Comparison of ENCODE assay signal across 28 mouse cellular contexts in genomic region chr17:69237172-69237571, GRCm38 (mm10).
DNase-seq lines count a peak whose midpoint lies in the region; ATAC-seq and TF ChIP-seq lines count a peak whose summit lies in the region.
"Had no signal": no experiment of that assay in that cellular context is flagged by ENCODE, and none has a peak within 500 bp of the region (broad histone marks: within the 10 kb centered on the region; RNA-seq: fewer than 3 reads in every experiment).

No protein-coding gene starts in this region.

- H3K36me3 ChIP-seq in forebrain, embryonic 13.5 days (ENCODE audit: poor library complexity, severe bottlenecking): no peaks in the 10 kb centered on the region
- peaks cover 5% of the 10 kb centered on the region; the same call in 1 of the 2 replicates for H3K36me3 ChIP-seq in forebrain, embryonic 14.5 days (ENCODE audit: control insufficient read depth, insufficient read depth, low read length)
- H3K36me3 ChIP-seq in hindbrain, embryonic 16.5 days (ENCODE audit: control insufficient read depth, insufficient read depth, low read length): no peaks in the 10 kb centered on the region
- peaks cover 4% of the 10 kb centered on the region; the same call in 1 of the 2 replicates for H3K36me3 ChIP-seq in hindbrain, embryonic 13.5 days
- no peaks in the 10 kb centered on the region for H3K36me3 ChIP-seq in midbrain, embryonic 15.5 days (replicated peaks)
- 0 out of 2 replicates have a peak, but pooled peaks cover 3% of the 10 kb centered on the region for H3K36me3 ChIP-seq in midbrain, postnatal 0 days (ENCODE audit: insufficient read depth, low read length)
- H3K36me3 ChIP-seq in embryonic facial prominence, embryonic 13.5 days: peaks cover 23% of the 10 kb centered on the region
- H3K36me3 ChIP-seq: intestine, embryonic 15.5 days; liver, embryonic 12.5 days had no signal

- H3K9ac ChIP-seq in forebrain, embryonic 13.5 days: no peak overlapping the region
- no peak overlapping the region for H3K9ac ChIP-seq in forebrain, embryonic 14.5 days (ENCODE audit: low read length)
- H3K9ac ChIP-seq in hindbrain, embryonic 16.5 days (ENCODE audit: low read depth, low read length): no peak overlapping the region
- no peak overlapping the region for H3K9ac ChIP-seq in hindbrain, embryonic 13.5 days
- no peak overlapping the region for H3K9ac ChIP-seq in midbrain, embryonic 15.5 days
- no peak overlapping the region for H3K9ac ChIP-seq in midbrain, postnatal 0 days (replicated peaks; ENCODE audit: low read length, poor library complexity, severe bottlenecking)
- no peak overlapping the region for H3K9ac ChIP-seq in embryonic facial prominence, embryonic 13.5 days
- H3K9ac ChIP-seq: embryonic facial prominence, embryonic 15.5 days; heart, embryonic 15.5 days; intestine, embryonic 15.5 days; liver, embryonic 12.5 days; liver, postnatal 0 days; neural tube, embryonic 12.5 days had no signal

- H3K4me2 ChIP-seq in forebrain, embryonic 13.5 days: no peak overlapping the region
- H3K4me2 ChIP-seq in forebrain, embryonic 14.5 days (ENCODE audit: low read length): no peak overlapping the region
- no peak overlapping the region for H3K4me2 ChIP-seq in hindbrain, embryonic 16.5 days (ENCODE audit: low read length)
- H3K4me2 ChIP-seq in hindbrain, embryonic 13.5 days: no peak overlapping the region
- H3K4me2 ChIP-seq in midbrain, embryonic 15.5 days: no peak overlapping the region
- H3K4me2 ChIP-seq in midbrain, postnatal 0 days (ENCODE audit: low read depth, low read length, poor library complexity, severe bottlenecking): no peak overlapping the region
- H3K4me2 ChIP-seq in embryonic facial prominence, embryonic 13.5 days: no peak overlapping the region
- H3K4me2 ChIP-seq: embryonic facial prominence, embryonic 15.5 days; heart, embryonic 15.5 days; intestine, embryonic 15.5 days; liver, embryonic 12.5 days; neural tube, embryonic 12.5 days had no signal

- no peaks in the 10 kb centered on the region for H3K27me3 ChIP-seq in forebrain, embryonic 13.5 days
- H3K27me3 ChIP-seq in forebrain, embryonic 14.5 days (replicated peaks; ENCODE audit: control insufficient read depth, insufficient read depth, low read length): no peaks in the 10 kb centered on the region
- no peaks in the 10 kb centered on the region for H3K27me3 ChIP-seq in hindbrain, embryonic 16.5 days (replicated peaks; ENCODE audit: control insufficient read depth, insufficient read depth, low read length)
- H3K27me3 ChIP-seq in hindbrain, embryonic 13.5 days: no peaks in the 10 kb centered on the region
- no peaks in the 10 kb centered on the region for H3K27me3 ChIP-seq in midbrain, embryonic 15.5 days (replicated peaks)
- H3K27me3 ChIP-seq in midbrain, postnatal 0 days (ENCODE audit: insufficient read depth, low read length): no peaks in the 10 kb centered on the region
- no peaks in the 10 kb centered on the region for H3K27me3 ChIP-seq in embryonic facial prominence, embryonic 13.5 days
- H3K27me3 ChIP-seq: embryonic facial prominence, embryonic 15.5 days; heart, embryonic 15.5 days; intestine, embryonic 15.5 days; liver, embryonic 12.5 days; neural tube, embryonic 12.5 days; Patski had no signal

- no peak for DNase-seq in forebrain, embryonic 14.5 days (ENCODE audit: low spot score)
- DNase-seq in midbrain, postnatal 0 days (ENCODE audit: low spot score): no peak
- DNase-seq: adrenal gland, postnatal 14 days; cerebellum, adult 11 months; cerebellum, adult 9-10 months; cerebellum, postnatal 36 days; gastrocnemius, postnatal 10 days; kidney, adult 2 months; layer of hippocampus, postnatal 36 days; left cerebral cortex, postnatal 4 days; liver, postnatal 0 days; lung, postnatal 36 days; retina, postnatal 1 day; right cerebral cortex, postnatal 14 days; thymus, postnatal 4 days had no signal

- 100% methylated on average over 3 of the region's 3 CpGs for WGBS in forebrain, embryonic 13.5 days
- WGBS in forebrain, embryonic 14.5 days: 93% methylated on average over 3 of the region's 3 CpGs
- 93% methylated on average over 3 of the region's 3 CpGs for WGBS in hindbrain, embryonic 16.5 days
- 92% methylated on average over 3 of the region's 3 CpGs for WGBS in hindbrain, embryonic 13.5 days
- WGBS in midbrain, embryonic 15.5 days: 96% methylated on average over 3 of the region's 3 CpGs
- 96% methylated on average over 3 of the region's 3 CpGs for WGBS in midbrain, postnatal 0 days
- WGBS in embryonic facial prominence, embryonic 13.5 days: 95% methylated on average over 3 of the region's 3 CpGs

- ATAC-seq in forebrain, embryonic 13.5 days: peak; percentile 27; the same call in 1 of the 2 replicates
- no peak for ATAC-seq in forebrain, embryonic 14.5 days
- ATAC-seq in hindbrain, embryonic 16.5 days: peak; percentile 19; the same call in 1 of the 2 replicates
- ATAC-seq in hindbrain, embryonic 13.5 days (ENCODE audit: low FRiP score): no peak
- ATAC-seq in midbrain, embryonic 15.5 days (replicated peaks): 0 out of 2 replicates have a peak, but pooled peaks have one; percentile 37
- ATAC-seq in midbrain, postnatal 0 days (ENCODE audit: low FRiP score): no peak
- ATAC-seq in embryonic facial prominence, embryonic 13.5 days (ENCODE audit: insufficient number of reproducible peaks, insufficient read depth, low FRiP score, low TSS enrichment, low read depth): peak; percentile 69; the same call in 1 of the 2 replicates
- ATAC-seq: hindbrain, postnatal 0 days; intestine, embryonic 15.5 days; liver, embryonic 12.5 days; liver, postnatal 0 days; Patski had no signal

- H3K9me3 ChIP-seq in forebrain, embryonic 13.5 days (replicated peaks): no peaks in the 10 kb centered on the region
- H3K9me3 ChIP-seq in forebrain, embryonic 14.5 days (replicated peaks; ENCODE audit: control insufficient read depth, low read length): no peaks in the 10 kb centered on the region
- H3K9me3 ChIP-seq in hindbrain, embryonic 16.5 days (ENCODE audit: control insufficient read depth, low read length): no peaks in the 10 kb centered on the region
- no peaks in the 10 kb centered on the region for H3K9me3 ChIP-seq in hindbrain, embryonic 13.5 days
- no peaks in the 10 kb centered on the region for H3K9me3 ChIP-seq in midbrain, embryonic 15.5 days
- H3K9me3 ChIP-seq in midbrain, postnatal 0 days (ENCODE audit: low read length): no peaks in the 10 kb centered on the region
- no peaks in the 10 kb centered on the region for H3K9me3 ChIP-seq in embryonic facial prominence, embryonic 13.5 days
- H3K9me3 ChIP-seq: embryonic facial prominence, embryonic 15.5 days; heart, embryonic 15.5 days; intestine, embryonic 15.5 days; liver, embryonic 12.5 days; neural tube, embryonic 12.5 days had no signal

- H3K27ac ChIP-seq in forebrain, embryonic 13.5 days: no peak overlapping the region
- H3K27ac ChIP-seq in forebrain, embryonic 14.5 days (ENCODE audit: low read depth, low read length): no peak overlapping the region
- H3K27ac ChIP-seq in hindbrain, embryonic 16.5 days (ENCODE audit: low read depth, low read length): no peak overlapping the region
- no peak overlapping the region for H3K27ac ChIP-seq in hindbrain, embryonic 13.5 days
- no peak overlapping the region for H3K27ac ChIP-seq in midbrain, embryonic 15.5 days
- H3K27ac ChIP-seq in midbrain, postnatal 0 days (ENCODE audit: low read depth, low read length): no peak overlapping the region
- no peak overlapping the region for H3K27ac ChIP-seq in embryonic facial prominence, embryonic 13.5 days
- H3K27ac ChIP-seq: embryonic facial prominence, embryonic 15.5 days; heart, embryonic 15.5 days; hindbrain, postnatal 0 days; intestine, embryonic 15.5 days; kidney, postnatal 0 days; liver, embryonic 12.5 days; neural tube, embryonic 12.5 days had no signal

- H3K4me1 ChIP-seq in forebrain, embryonic 13.5 days: 0 out of 2 replicates have a peak, but pooled peaks cover under 1% of the 10 kb centered on the region
- no peaks in the 10 kb centered on the region for H3K4me1 ChIP-seq in forebrain, embryonic 14.5 days (ENCODE audit: control insufficient read depth, insufficient read depth, low read length)
- no peaks in the 10 kb centered on the region for H3K4me1 ChIP-seq in hindbrain, embryonic 16.5 days (ENCODE audit: control insufficient read depth, insufficient read depth, low read depth, low read length)
- H3K4me1 ChIP-seq in hindbrain, embryonic 13.5 days (replicated peaks): peaks cover under 1% of the 10 kb centered on the region; the same call in 1 of the 2 replicates
- peaks cover under 1% of the 10 kb centered on the region; the same call in 1 of the 2 replicates for H3K4me1 ChIP-seq in midbrain, embryonic 15.5 days
- H3K4me1 ChIP-seq in midbrain, postnatal 0 days (ENCODE audit: insufficient read depth, low read length): no peaks in the 10 kb centered on the region
- H3K4me1 ChIP-seq in embryonic facial prominence, embryonic 13.5 days: no peaks in the 10 kb centered on the region
- H3K4me1 ChIP-seq: heart, embryonic 15.5 days; intestine, embryonic 15.5 days; liver, embryonic 12.5 days had no signal

- no peak overlapping the region for H3K4me3 ChIP-seq in forebrain, embryonic 13.5 days
- H3K4me3 ChIP-seq in forebrain, embryonic 14.5 days (ENCODE audit: low read depth, low read length): no peak overlapping the region
- H3K4me3 ChIP-seq in hindbrain, embryonic 16.5 days (ENCODE audit: low read length): no peak overlapping the region
- H3K4me3 ChIP-seq in hindbrain, embryonic 13.5 days: no peak overlapping the region
- no peak overlapping the region for H3K4me3 ChIP-seq in midbrain, embryonic 15.5 days
- no peak overlapping the region for H3K4me3 ChIP-seq in midbrain, postnatal 0 days (ENCODE audit: low read depth, low read length)
- no peak overlapping the region for H3K4me3 ChIP-seq in embryonic facial prominence, embryonic 13.5 days
- H3K4me3 ChIP-seq: embryonic facial prominence, embryonic 15.5 days; heart, embryonic 15.5 days; intestine, embryonic 15.5 days; liver, embryonic 12.5 days; neural tube, embryonic 12.5 days had no signal

- TF ChIP-seq CTCF in midbrain, postnatal 0 days (IDR thresholded peaks at IDR 0.05): no peak

Comparison
In these comparisons a context has a peak if more than half of its experiments do, and no peak if none do; other contexts are left out.
1. ATAC-seq: peak in forebrain, embryonic 13.5 days (single experiment), hindbrain, embryonic 16.5 days (single experiment), midbrain, embryonic 15.5 days (single experiment) and embryonic facial prominence, embryonic 13.5 days (single experiment); none in forebrain, embryonic 14.5 days (single experiment), hindbrain, embryonic 13.5 days (single experiment) and midbrain, postnatal 0 days (single experiment).